Mouse (Mus musculus): Measurements from ENCODE around the gene Zbed3. TPM values are rescaled to one million over a fixed set of nuclear protein-coding genes. Genes with fewer than 3 reads are reported as not detected.

Zbed3 gene
- 30.6 and 39.3 TPM in 2 replicates for polyA plus RNA-seq (2015; fragmentation: Nextera tagmentation; extraction: Ambion mirVana)

GRCm38 (mm10) chr13:95323400-95323799, at the start of gene Zbed3:
Zbed3 (plus strand) TSS chr13:95323612.

DNA sequence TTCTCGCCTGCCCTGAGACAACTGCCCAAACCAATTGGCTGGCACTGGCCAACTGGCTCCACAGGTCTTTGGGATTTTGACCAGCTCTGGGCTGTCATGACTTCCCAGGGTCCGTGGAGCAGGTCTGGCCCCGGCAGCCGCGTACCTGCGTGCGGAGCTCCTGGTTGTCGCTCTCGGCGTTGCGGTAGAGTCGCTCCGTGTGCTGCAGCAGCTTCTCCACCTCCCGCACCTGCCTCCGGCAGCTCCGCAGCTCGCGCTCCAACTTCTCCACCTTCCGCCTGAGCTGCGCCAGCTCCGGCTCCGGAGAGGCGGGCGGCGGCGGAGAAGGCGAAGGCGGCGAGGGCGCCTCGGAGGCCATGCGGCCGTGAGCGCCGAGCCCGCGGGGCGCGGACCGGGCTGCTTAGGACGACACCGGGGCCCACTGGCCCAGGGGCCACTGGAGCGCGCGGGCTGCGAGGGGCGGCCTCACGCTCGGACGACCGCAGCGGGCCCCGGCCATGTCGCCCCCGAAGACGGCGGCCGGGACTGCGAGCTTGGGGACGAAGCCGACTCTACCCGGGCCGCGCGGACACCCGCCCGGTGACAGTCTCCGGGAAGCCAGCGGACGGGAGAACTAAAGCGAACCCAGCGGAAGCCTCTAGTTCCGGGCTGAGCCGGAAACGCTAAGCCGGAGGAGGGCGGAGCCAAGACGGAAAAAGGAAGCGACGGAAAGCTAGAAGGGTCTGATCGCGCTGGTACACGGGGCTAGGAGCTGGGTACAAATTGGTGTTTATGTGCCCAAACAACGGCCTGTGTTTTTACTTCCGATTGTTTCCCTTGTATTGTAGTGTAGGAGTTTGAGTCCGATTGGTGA, 51.5 kb downstream of the Zbed3 start, which contains the start of gene Aggf1:
Gene Aggf1 (minus strand): TSS at position 652 of the 853 bp plus-strand sequence.

Other genes with a start within 250 kb of the Zbed3 start
- 13.8 and 39.6 TPM in 2 replicates for gene Pde8b, start 73.3 kb upstream of the Zbed3 start, polyA plus RNA-seq (2015; fragmentation: Nextera tagmentation; extraction: Ambion mirVana)
- 17.8 and 27.3 TPM in 2 replicates for gene Aggf1, start 51.7 kb downstream of the Zbed3 start, polyA plus RNA-seq (2015; fragmentation: Nextera tagmentation; extraction: Ambion mirVana)
- 0.06 TPM in 1 of 2 replicates, not detected in the other for gene Crhbp, start 121.3 kb downstream of the Zbed3 start, polyA plus RNA-seq (2015; fragmentation: Nextera tagmentation; extraction: Ambion mirVana)
- 0.50 TPM in 1 of 2 replicates, not detected in the other for gene S100z, start 155.1 kb downstream of the Zbed3 start, polyA plus RNA-seq (2015; fragmentation: Nextera tagmentation; extraction: Ambion mirVana)
- gene F2rl1, start 201.6 kb downstream of the Zbed3 start, polyA plus RNA-seq (2015; fragmentation: Nextera tagmentation; extraction: Ambion mirVana) = 0.41 and 0.44 TPM in 2 replicates

Measured in adrenal gland, postnatal 0 days (tissue).